Mouse (Mus musculus) MEL (cell line): ENCODE measurements around the gene Washc1. TPM values are rescaled to one million over a fixed set of nuclear protein-coding genes. Genes with fewer than 3 reads are reported as not detected.
A peak's percentile ranks its signal among the peaks of the same experiment; 100 is the strongest.

Experiments used
- DNase-seq: peaks from one replicate; pipeline ENCODE4 v3.0.0; 2011; ENCODE audit warnings: low read depth, low spot score
- H3K27ac ChIP-seq: 2 replicates; pipeline ENCODE4 v1.5.1; 2012; ENCODE audit warnings: low read depth, mild to moderate bottlenecking, control low read depth, low read length, moderate library complexity; ENCODE audit not compliant: control insufficient read depth
- H3K27me3 ChIP-seq, 2 experiments: fragments of 150-350 bp in 1 of 2; sonication (generic) in 1 of 2; 2 replicates each; pipeline ENCODE4 v1.6.1; 2012; ENCODE audit warnings: low read length in 2 of 2, mild to moderate bottlenecking in 2 of 2, improper control_type of control experiment in 1 of 2, moderate library complexity in 1 of 2; ENCODE audit not compliant: insufficient read depth in 2 of 2, control insufficient read depth in 1 of 2
- H3K36me3 ChIP-seq, 2 experiments: 2 replicates each; pipeline ENCODE4 v1.6.1; 2012 to 2014; ENCODE audit warnings: low read length in 2 of 2, improper control_type of control experiment in 1 of 2, inconsistent platforms in 1 of 2, mild to moderate bottlenecking in 1 of 2; ENCODE audit not compliant: insufficient read depth in 2 of 2, control insufficient read depth in 1 of 2
- H3K4me1 ChIP-seq, 2 experiments: fragments of 150-350 bp in 1 of 2; sonication (generic) in 1 of 2; 2 replicates each; pipeline ENCODE4 v1.6.1; 2012; ENCODE audit warnings: low read length in 2 of 2, improper control_type of control experiment in 1 of 2, mild to moderate bottlenecking in 1 of 2; ENCODE audit not compliant: insufficient read depth in 2 of 2, control insufficient read depth in 1 of 2
- H3K4me3 ChIP-seq, 2 experiments: fragments of 150-350 bp in 1 of 2; sonication (generic) in 1 of 2; 2 replicates each; pipeline ENCODE4 v1.5.1; 2012; ENCODE audit warnings: low read depth in 2 of 2, low read length in 2 of 2, mild to moderate bottlenecking in 2 of 2, moderate library complexity in 2 of 2, control low read depth in 1 of 2, improper control_type of control experiment in 1 of 2; ENCODE audit not compliant: control insufficient read depth in 1 of 2, insufficient read depth in 1 of 2
- H3K79me2 ChIP-seq: 2 replicates; pipeline ENCODE4 v1.6.1; 2012; ENCODE audit warnings: mild to moderate bottlenecking, low read length, moderate library complexity; ENCODE audit not compliant: control insufficient read depth, poor library complexity, insufficient read depth
- H3K9ac ChIP-seq: 2 replicates; pipeline ENCODE4 v1.6.1; 2012; ENCODE audit warnings: low read depth, mild to moderate bottlenecking, control low read depth, low read length, moderate library complexity; ENCODE audit not compliant: control insufficient read depth, poor library complexity, severe bottlenecking
- H3K9me3 ChIP-seq: fragments of 150-350 bp; sonication (generic); replicated peaks from 2 replicates; pipeline ENCODE4 v1.6.1; 2012; ENCODE audit warnings: mild to moderate bottlenecking, low read length, improper control_type of control experiment, moderate library complexity; ENCODE audit not compliant: insufficient read depth
- BHLHE40 ChIP-seq: IDR thresholded peaks from 2 replicates; pipeline ENCODE4 v1.6.1; 2012; ENCODE audit warnings: low read depth, mild to moderate bottlenecking, inconsistent platforms, low read length, improper control_type of control experiment, borderline replicate concordance
- CHD1 ChIP-seq: IDR thresholded peaks from 2 replicates; pipeline ENCODE4 v1.6.1; 2012; ENCODE audit warnings: low read depth, mild to moderate bottlenecking, inconsistent platforms, low read length, improper control_type of control experiment
- CHD2 ChIP-seq: IDR thresholded peaks from 2 replicates; pipeline ENCODE4 v1.6.1; 2011; ENCODE audit warnings: low read length, improper control_type of control experiment
- CTCF ChIP-seq, 3 experiments: IDR thresholded peaks in 2 of 3; conservative IDR thresholded peaks in 1 of 3; 2 replicates each; pipeline ENCODE4 v1.5.1; 2011 to 2012; ENCODE audit warnings: low read length in 3 of 3, low read depth in 2 of 3, mild to moderate bottlenecking in 2 of 3, improper control_type of control experiment in 1 of 3, inconsistent platforms in 1 of 3, mixed read lengths in 1 of 3, moderate library complexity in 1 of 3; ENCODE audit not compliant: control insufficient read depth in 1 of 3, insufficient read depth in 1 of 3, poor library complexity in 1 of 3, severe bottlenecking in 1 of 3
- E2F4 ChIP-seq: IDR thresholded peaks from 2 replicates; pipeline ENCODE4 v1.6.1; 2011; ENCODE audit warnings: low read depth, low read length, improper control_type of control experiment, borderline replicate concordance
- ELF1 ChIP-seq: IDR thresholded peaks from 2 replicates; pipeline ENCODE4 v1.6.1; 2014; ENCODE audit warnings: low read depth, mild to moderate bottlenecking, inconsistent platforms, low read length, improper control_type of control experiment, moderate library complexity
- ETS1 ChIP-seq: IDR thresholded peaks from 2 replicates; pipeline ENCODE4 v1.6.1; 2012; ENCODE audit warnings: low read depth, mild to moderate bottlenecking, inconsistent platforms, low read length, improper control_type of control experiment, moderate library complexity
- GABPA ChIP-seq: IDR thresholded peaks from 2 replicates; pipeline ENCODE4 v1.6.1; 2012; ENCODE audit warnings: low read depth, mild to moderate bottlenecking, inconsistent platforms, low read length, improper control_type of control experiment, moderate library complexity
- GATA1 ChIP-seq: IDR thresholded peaks from 2 replicates; pipeline ENCODE4 v1.6.1; 2011; ENCODE audit warnings: low read depth, low read length, improper control_type of control experiment
- HCFC1 ChIP-seq: IDR thresholded peaks from 2 replicates; pipeline ENCODE4 v1.6.1; 2012; ENCODE audit warnings: low read depth, mild to moderate bottlenecking, inconsistent platforms, low read length, improper control_type of control experiment, moderate library complexity
- JUND ChIP-seq: IDR thresholded peaks from 2 replicates; pipeline ENCODE4 v1.6.1; 2011; ENCODE audit warnings: low read depth, mild to moderate bottlenecking, improper control_type of control experiment, low read length
- KAT2A ChIP-seq: conservative IDR thresholded peaks from 2 replicates; pipeline ENCODE4 v1.6.1; 2012; ENCODE audit warnings: low read depth, low read length, improper control_type of control experiment, inconsistent platforms
- MAFK ChIP-seq: IDR thresholded peaks from 2 replicates; pipeline ENCODE4 v1.6.1; 2011; ENCODE audit warnings: low read depth, mild to moderate bottlenecking, low read length, improper control_type of control experiment, borderline replicate concordance
- MAX ChIP-seq: IDR thresholded peaks from 2 replicates; pipeline ENCODE4 v1.6.1; 2011; ENCODE audit warnings: low read length, improper control_type of control experiment
- MAZ ChIP-seq: IDR thresholded peaks from 2 replicates; pipeline ENCODE4 v1.6.1; 2012; ENCODE audit warnings: low read depth, mild to moderate bottlenecking, inconsistent platforms, low read length, improper control_type of control experiment
- MEF2A ChIP-seq: IDR thresholded peaks from 2 replicates; pipeline ENCODE4 v1.6.1; 2014; ENCODE audit warnings: low read depth, mild to moderate bottlenecking, inconsistent platforms, low read length, improper control_type of control experiment; ENCODE audit not compliant: poor library complexity, insufficient replicate concordance, severe bottlenecking; ENCODE audit errors: extremely low read depth
- MXI1 ChIP-seq: IDR thresholded peaks from 2 replicates; pipeline ENCODE4 v1.6.1; 2011; ENCODE audit warnings: mild to moderate bottlenecking, low read depth, low read length, improper control_type of control experiment
- MYB ChIP-seq: IDR thresholded peaks from 2 replicates; pipeline ENCODE4 v1.6.1; 2011; ENCODE audit warnings: mild to moderate bottlenecking, low read depth, low read length, improper control_type of control experiment
- MYC ChIP-seq: IDR thresholded peaks from 2 replicates; pipeline ENCODE4 v1.6.1; 2011; ENCODE audit warnings: low read depth, mild to moderate bottlenecking, low read length, improper control_type of control experiment, moderate library complexity
- NRF1 ChIP-seq: IDR thresholded peaks from 2 replicates; pipeline ENCODE4 v1.6.1; 2014; ENCODE audit warnings: low read depth, mild to moderate bottlenecking, inconsistent platforms, low read length, improper control_type of control experiment, moderate library complexity; ENCODE audit not compliant: poor library complexity, insufficient read depth, severe bottlenecking
- POLR2A ChIP-seq, 2 experiments: IDR thresholded peaks; 2 replicates each; pipeline ENCODE4 v1.6.1; 2011 to 2012; ENCODE audit warnings: low read length in 2 of 2, mild to moderate bottlenecking in 2 of 2, control low read depth in 1 of 2, improper control_type of control experiment in 1 of 2, low read depth in 1 of 2, moderate library complexity in 1 of 2; ENCODE audit not compliant: control insufficient read depth in 1 of 2, insufficient read depth in 1 of 2, poor library complexity in 1 of 2
- RAD21 ChIP-seq: IDR thresholded peaks from 2 replicates; pipeline ENCODE4 v1.6.1; 2011; ENCODE audit warnings: mild to moderate bottlenecking, low read depth, low read length, improper control_type of control experiment
- RCOR1 ChIP-seq: IDR thresholded peaks from 2 replicates; pipeline ENCODE4 v1.6.1; 2012; ENCODE audit warnings: low read depth, mild to moderate bottlenecking, inconsistent platforms, low read length, improper control_type of control experiment
- SIN3A ChIP-seq: IDR thresholded peaks from 2 replicates; pipeline ENCODE4 v1.6.1; 2012; ENCODE audit warnings: low read length, improper control_type of control experiment, inconsistent platforms
- SMC3 ChIP-seq: IDR thresholded peaks from 2 replicates; pipeline ENCODE4 v1.6.1; 2011; ENCODE audit warnings: low read depth, low read length, improper control_type of control experiment
- TAL1 ChIP-seq: IDR thresholded peaks from 2 replicates; pipeline ENCODE4 v1.6.1; 2012; ENCODE audit warnings: mild to moderate bottlenecking, inconsistent platforms, low read length, moderate library complexity, mixed read lengths
- TBP ChIP-seq: IDR thresholded peaks from 2 replicates; pipeline ENCODE4 v1.8.0; 2011; ENCODE audit warnings: low read depth, low read length, improper control_type of control experiment
- TCF12 ChIP-seq: IDR thresholded peaks from 2 replicates; pipeline ENCODE4 v1.6.1; 2014; ENCODE audit warnings: low read depth, mild to moderate bottlenecking, inconsistent platforms, low read length, improper control_type of control experiment, moderate library complexity
- UBTF ChIP-seq: IDR thresholded peaks from 2 replicates; pipeline ENCODE4 v1.6.1; 2012; ENCODE audit warnings: low read depth, mild to moderate bottlenecking, inconsistent platforms, low read length, improper control_type of control experiment, moderate library complexity, borderline replicate concordance; ENCODE audit not compliant: insufficient read depth
- USF1 ChIP-seq: IDR thresholded peaks from 2 replicates; pipeline ENCODE4 v1.6.1; 2014; ENCODE audit warnings: low read depth, mild to moderate bottlenecking, inconsistent platforms, low read length, improper control_type of control experiment, moderate library complexity
- USF2 ChIP-seq, 2 experiments: IDR thresholded peaks; 2 replicates each; pipeline ENCODE4 v1.6.1; 2011 to 2012; ENCODE audit warnings: improper control_type of control experiment in 2 of 2, low read length in 2 of 2, borderline replicate concordance in 1 of 2, inconsistent platforms in 1 of 2, low read depth in 1 of 2, mild to moderate bottlenecking in 1 of 2; ENCODE audit not compliant: insufficient read depth in 1 of 2
- ZC3H11A ChIP-seq: IDR thresholded peaks from 2 replicates; pipeline ENCODE4 v1.6.1; 2012; ENCODE audit warnings: low read depth, mild to moderate bottlenecking, inconsistent platforms, low read length, improper control_type of control experiment
- ZKSCAN1 ChIP-seq: IDR thresholded peaks from 2 replicates; pipeline ENCODE4 v1.6.1; 2012; ENCODE audit warnings: low read depth, mild to moderate bottlenecking, inconsistent platforms, low read length, improper control_type of control experiment, moderate library complexity
- ZMIZ1 ChIP-seq: IDR thresholded peaks from 2 replicates; pipeline ENCODE4 v1.6.1; 2012; ENCODE audit warnings: low read depth, mild to moderate bottlenecking, inconsistent platforms, low read length, improper control_type of control experiment, moderate library complexity
- ZNF384 ChIP-seq: IDR thresholded peaks from 2 replicates; pipeline ENCODE4 v1.6.1; 2012; ENCODE audit warnings: low read depth, mild to moderate bottlenecking, inconsistent platforms, low read length, improper control_type of control experiment
- polyA plus RNA-seq, 2 experiments: library from polyadenylated mRNA; stranded (reverse) in 1 of 2; unstranded in 1 of 2; fragments of >175 nt in 1 of 2; fragments of >200 nt in 1 of 2; gene quantifications; 2 replicates each; pipeline versions ENCODE4 v1.2.1 to v1.2.4; 2012; ENCODE audit warnings: low replicate concordance in 2 of 2, low read depth in 1 of 2; ENCODE audit not compliant: insufficient read length in 2 of 2, insufficient read depth in 1 of 2, missing spikeins in 1 of 2
- total RNA-seq: library from RNA; depleted of rRNA; stranded (reverse); fragments of 300-350 nt; gene quantifications from 2 replicates; pipeline ENCODE4 v1.2.3, GENCODE M21; 2012; rRNA removed

Washc1 gene
- total RNA-seq (37.0 and 37.8 TPM in 2 replicates), polyA plus RNA-seq (10 to 100 TPM in 1 of 2 experiments, not detected in 1; 58.6 TPM)

DNA sequence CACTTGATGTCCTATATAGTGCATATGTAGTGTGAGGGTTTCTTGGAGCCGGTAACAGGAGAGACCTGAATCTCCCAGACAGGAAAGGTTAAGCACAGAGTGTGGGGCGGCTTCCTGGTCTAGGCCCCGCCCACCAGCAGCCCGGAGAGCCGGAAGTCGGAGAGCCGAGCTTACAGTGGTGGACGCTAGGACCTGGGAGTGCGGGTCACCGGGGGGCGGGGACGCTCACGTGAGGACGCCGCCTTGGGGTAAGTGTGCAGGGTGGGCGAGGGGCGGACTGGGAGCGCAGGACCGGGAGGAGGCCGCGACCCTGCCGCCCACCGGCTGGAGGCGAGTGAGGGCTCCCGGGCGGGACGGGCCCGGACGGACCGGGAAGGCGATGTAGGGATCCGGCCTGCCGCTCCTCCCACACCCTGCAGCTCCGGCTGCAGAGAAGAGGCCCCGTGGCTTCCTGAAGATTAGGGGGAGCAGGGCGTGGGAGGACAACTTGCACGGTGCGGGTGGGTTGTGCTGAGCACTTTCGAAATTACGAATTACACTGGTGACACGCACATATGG, at the start of gene Washc1:
Gene Washc1 (plus strand): TSS at position 144 of the 558 bp plus-strand sequence.
- H3K27ac ChIP-seq, result peak within 1 kb of the TSS; percentile 51
- peaks cover 0 to 8% of the 10 kb centered on the region in 2 experiments for H3K36me3 ChIP-seq
- H3K4me3 ChIP-seq, result peak within 1 kb of the TSS; percentile 78 to 90
- no peaks in the 10 kb centered on the region for H3K27me3 ChIP-seq
- H3K9me3 ChIP-seq, result no peaks in the 10 kb centered on the region
- H3K4me1 ChIP-seq, result peaks cover 0 to 11% of the 10 kb centered on the region in 2 experiments; a peak in 3 of 4 replicates
- H3K79me2 ChIP-seq, result peaks cover 12% of the 10 kb centered on the region
- peak within 1 kb of the TSS; percentile 78 for H3K9ac ChIP-seq
- DNase-seq, result peak; percentile 96
- TF ChIP-seq MYC (peak; percentile 8; the same call in 1 of the 2 replicates), TCF12 (peak; percentile 57), ZMIZ1 (peak; percentile 37; the same call in 1 of the 2 replicates), ZKSCAN1 (no peak), ZC3H11A (no peak), JUND (no peak), MAFK (no peak), CHD1 (0 out of 2 replicates have a peak, but pooled peaks have one; percentile 66), E2F4 (no peak), KAT2A (peak; percentile 52; the same call in 1 of the 2 replicates), RAD21 (no peak), MEF2A (no peak), GABPA (no peak), MAZ (peak; percentile 94; the same call in 1 of the 2 replicates), CTCF (IDR thresholded peaks at IDR 0.05 in 2 of 3, conservative IDR thresholded peaks at IDR 0.05 in 1 of 3; ENCODE audit: control insufficient read depth in 1 of 3, insufficient read depth in 1 of 3, low read depth in 2 of 3, low read length in 3 of 3, poor library complexity in 1 of 3, severe bottlenecking in 1 of 3) (no peak), MAX (no peak; the same call in 1 of the 2 replicates), MXI1 (peak; percentile 89), ETS1 (peak; percentile 62; the same call in 1 of the 2 replicates), TBP (peak; percentile 56; the same call in 1 of the 2 replicates), NRF1 (0 out of 2 replicates have a peak, but pooled peaks have one; percentile 12), TAL1 (no peak), USF1 (peak; percentile 92), USF2 (IDR thresholded peaks at IDR 0.05; ENCODE audit: borderline replicate concordance in 1 of 2, insufficient read depth in 1 of 2, low read depth in 1 of 2, low read length in 2 of 2) (0 out of 4 replicates have a peak, but pooled peaks of 1 of the 2 experiments have one; percentile 44), ZNF384 (0 out of 2 replicates have a peak, but pooled peaks have one; percentile 25), CHD2 (no peak), ELF1 (peak; percentile 98), POLR2A (IDR thresholded peaks at IDR 0.05; ENCODE audit: control insufficient read depth in 1 of 2, insufficient read depth in 1 of 2, low read depth in 1 of 2, low read length in 2 of 2, poor library complexity in 1 of 2) (peak; percentile 69 to 74; a peak in 3 of 4 replicates), UBTF (peak; percentile 69; the same call in 1 of the 2 replicates), MYB (0 out of 2 replicates have a peak, but pooled peaks have one; percentile 33), SIN3A (peak; percentile 98), GATA1 (no peak), BHLHE40 (peak; percentile 100), HCFC1 (peak; percentile 86), RCOR1 (no peak; the same call in 1 of the 2 replicates), SMC3 (no peak)
